Comparison of ENCODE assay signal across 24 mouse cellular contexts in genomic region chr17:64953275-64953674, GRCm38 (mm10).
DNase-seq lines count a peak whose midpoint lies in the region; ATAC-seq lines count a peak whose summit lies in the region.
"Had no signal": no experiment of that assay in that cellular context is flagged by ENCODE, and none has a peak within 500 bp of the region (broad histone marks: within the 10 kb centered on the region; RNA-seq: fewer than 3 reads in every experiment).

No protein-coding gene starts in this region.

- peak; percentile 50 to 55 for DNase-seq in cerebellum, postnatal 14 days
- DNase-seq in cerebellum, adult 18-20 months: no peak
- DNase-seq in kidney, adult 9 months: peak; percentile 18
- DNase-seq in kidney, adult 18-20 months: no peak
- peak; percentile 28 for DNase-seq in kidney, postnatal 10 days
- no peak for DNase-seq in c-Kit-positive CD71-positive TER-119-positive erythroid progenitor cells, embryonic 14.5 days (ENCODE audit: low spot score)
- DNase-seq: adrenal gland, postnatal 25 days; cerebellum, adult 8-10 months; gastrocnemius, postnatal 10 days; heart, postnatal 10 days; layer of hippocampus, adult 9-11 months; lung, embryonic 14.5 days; lung, postnatal 14 days; thymus, adult 2 months; thymus, postnatal 36 days had no signal

- no peaks in the 10 kb centered on the region for H3K9me3 ChIP-seq in hindbrain, embryonic 16.5 days (ENCODE audit: control insufficient read depth, low read length)
- no peaks in the 10 kb centered on the region for H3K9me3 ChIP-seq in hindbrain, embryonic 12.5 days (replicated peaks)
- H3K9me3 ChIP-seq: embryonic facial prominence, embryonic 13.5 days; heart, embryonic 13.5 days; limb, embryonic 12.5 days; liver, embryonic 15.5 days; neural tube, embryonic 13.5 days had no signal

- H3K27me3 ChIP-seq in hindbrain, embryonic 16.5 days (replicated peaks; ENCODE audit: control insufficient read depth, insufficient read depth, low read length): no peaks in the 10 kb centered on the region
- H3K27me3 ChIP-seq in hindbrain, embryonic 12.5 days: no peaks in the 10 kb centered on the region
- H3K27me3 ChIP-seq: embryonic facial prominence, embryonic 13.5 days; heart, embryonic 13.5 days; limb, embryonic 12.5 days; liver, embryonic 15.5 days; neural tube, embryonic 13.5 days had no signal

- no peak overlapping the region for H3K4me2 ChIP-seq in hindbrain, embryonic 16.5 days (ENCODE audit: low read length)
- no peak overlapping the region for H3K4me2 ChIP-seq in hindbrain, embryonic 12.5 days (replicated peaks)
- H3K4me2 ChIP-seq: embryonic facial prominence, embryonic 13.5 days; heart, embryonic 13.5 days; limb, embryonic 12.5 days; liver, embryonic 15.5 days; lung, embryonic 14.5 days; neural tube, embryonic 13.5 days had no signal

- ATAC-seq in hindbrain, embryonic 16.5 days: peak; percentile 56
- ATAC-seq in hindbrain, embryonic 12.5 days (ENCODE audit: low FRiP score): no peak
- ATAC-seq: intestine, embryonic 16.5 days; Patski had no signal

- no peaks in the 10 kb centered on the region for H3K36me3 ChIP-seq in hindbrain, embryonic 16.5 days (ENCODE audit: control insufficient read depth, insufficient read depth, low read length)
- no peaks in the 10 kb centered on the region for H3K36me3 ChIP-seq in hindbrain, embryonic 12.5 days
- H3K36me3 ChIP-seq: embryonic facial prominence, embryonic 13.5 days; heart, embryonic 13.5 days; limb, embryonic 12.5 days; liver, embryonic 15.5 days; neural tube, embryonic 13.5 days had no signal

- no peak overlapping the region for H3K4me3 ChIP-seq in hindbrain, embryonic 16.5 days (ENCODE audit: low read length)
- H3K4me3 ChIP-seq in hindbrain, embryonic 12.5 days: no peak overlapping the region
- H3K4me3 ChIP-seq: embryonic facial prominence, embryonic 13.5 days; heart, embryonic 13.5 days; limb, embryonic 12.5 days; liver, embryonic 15.5 days; neural tube, embryonic 13.5 days had no signal

- H3K27ac ChIP-seq in hindbrain, embryonic 16.5 days (ENCODE audit: low read depth, low read length): no peak overlapping the region
- no peak overlapping the region for H3K27ac ChIP-seq in hindbrain, embryonic 12.5 days
- H3K27ac ChIP-seq: embryonic facial prominence, embryonic 13.5 days; heart, embryonic 13.5 days; limb, embryonic 12.5 days; liver, embryonic 15.5 days; neural tube, embryonic 13.5 days had no signal

- WGBS in hindbrain, embryonic 16.5 days: 85% methylated on average over 7 of the region's 7 CpGs
- 86% methylated on average over 7 of the region's 7 CpGs for WGBS in hindbrain, embryonic 12.5 days

- H3K9ac ChIP-seq in hindbrain, embryonic 16.5 days (ENCODE audit: low read depth, low read length): no peak overlapping the region
- H3K9ac ChIP-seq in hindbrain, embryonic 12.5 days: no peak overlapping the region
- H3K9ac ChIP-seq: embryonic facial prominence, embryonic 13.5 days; heart, embryonic 13.5 days; limb, embryonic 12.5 days; liver, embryonic 15.5 days; lung, embryonic 14.5 days; neural tube, embryonic 13.5 days had no signal

- H3K4me1 ChIP-seq in hindbrain, embryonic 16.5 days (ENCODE audit: control insufficient read depth, insufficient read depth, low read depth, low read length): no peaks in the 10 kb centered on the region
- H3K4me1 ChIP-seq in hindbrain, embryonic 12.5 days: no peaks in the 10 kb centered on the region
- H3K4me1 ChIP-seq: embryonic facial prominence, embryonic 13.5 days; heart, embryonic 13.5 days; limb, embryonic 12.5 days; liver, embryonic 15.5 days; neural tube, embryonic 13.5 days had no signal

Comparison
In these comparisons a context has a peak if more than half of its experiments do, and no peak if none do; other contexts are left out.
1. DNase-seq: peak in cerebellum, postnatal 14 days (2 of 2), kidney, adult 9 months (single experiment) and kidney, postnatal 10 days (single experiment); none in cerebellum, adult 18-20 months (0 of 2), kidney, adult 18-20 months (single experiment) and c-Kit-positive CD71-positive TER-119-positive erythroid progenitor cells, embryonic 14.5 days (single experiment).